Mouse (Mus musculus) MEL (cell line): Measurements from ENCODE around the gene Acot4. TPM values are rescaled to one million over a fixed set of nuclear protein-coding genes. Genes with fewer than 3 reads are reported as not detected.
"Not testable (repeated sequence)": the region's sequence is repeated elsewhere in the genome, so short reads cannot be mapped to it uniquely, and the experiment has no call there.

Experiments used
- DNase-seq: peaks from one replicate; pipeline ENCODE4 v3.0.0; 2011; ENCODE audit warnings: low read depth, low spot score
- H3K27ac ChIP-seq: 2 replicates; pipeline ENCODE4 v1.5.1; 2012; ENCODE audit warnings: low read depth, mild to moderate bottlenecking, control low read depth, low read length, moderate library complexity; ENCODE audit not compliant: control insufficient read depth
- H3K27me3 ChIP-seq, 2 experiments: fragments of 150-350 bp in 1 of 2; sonication (generic) in 1 of 2; 2 replicates each; pipeline ENCODE4 v1.6.1; 2012; ENCODE audit warnings: low read length in 2 of 2, mild to moderate bottlenecking in 2 of 2, improper control_type of control experiment in 1 of 2, moderate library complexity in 1 of 2; ENCODE audit not compliant: insufficient read depth in 2 of 2, control insufficient read depth in 1 of 2
- H3K36me3 ChIP-seq, 2 experiments: 2 replicates each; pipeline ENCODE4 v1.6.1; 2012 to 2014; ENCODE audit warnings: low read length in 2 of 2, improper control_type of control experiment in 1 of 2, inconsistent platforms in 1 of 2, mild to moderate bottlenecking in 1 of 2; ENCODE audit not compliant: insufficient read depth in 2 of 2, control insufficient read depth in 1 of 2
- H3K4me1 ChIP-seq, 2 experiments: fragments of 150-350 bp in 1 of 2; sonication (generic) in 1 of 2; 2 replicates each; pipeline ENCODE4 v1.6.1; 2012; ENCODE audit warnings: low read length in 2 of 2, improper control_type of control experiment in 1 of 2, mild to moderate bottlenecking in 1 of 2; ENCODE audit not compliant: insufficient read depth in 2 of 2, control insufficient read depth in 1 of 2
- H3K4me3 ChIP-seq, 2 experiments: fragments of 150-350 bp in 1 of 2; sonication (generic) in 1 of 2; 2 replicates each; pipeline ENCODE4 v1.5.1; 2012; ENCODE audit warnings: low read depth in 2 of 2, low read length in 2 of 2, mild to moderate bottlenecking in 2 of 2, moderate library complexity in 2 of 2, control low read depth in 1 of 2, improper control_type of control experiment in 1 of 2; ENCODE audit not compliant: control insufficient read depth in 1 of 2, insufficient read depth in 1 of 2
- H3K79me2 ChIP-seq: 2 replicates; pipeline ENCODE4 v1.6.1; 2012; ENCODE audit warnings: mild to moderate bottlenecking, low read length, moderate library complexity; ENCODE audit not compliant: control insufficient read depth, poor library complexity, insufficient read depth
- H3K9ac ChIP-seq: 2 replicates; pipeline ENCODE4 v1.6.1; 2012; ENCODE audit warnings: low read depth, mild to moderate bottlenecking, control low read depth, low read length, moderate library complexity; ENCODE audit not compliant: control insufficient read depth, poor library complexity, severe bottlenecking
- H3K9me3 ChIP-seq: fragments of 150-350 bp; sonication (generic); replicated peaks from 2 replicates; pipeline ENCODE4 v1.6.1; 2012; ENCODE audit warnings: mild to moderate bottlenecking, low read length, improper control_type of control experiment, moderate library complexity; ENCODE audit not compliant: insufficient read depth
- CHD2 ChIP-seq: IDR thresholded peaks from 2 replicates; pipeline ENCODE4 v1.6.1; 2011; ENCODE audit warnings: low read length, improper control_type of control experiment
- E2F4 ChIP-seq: IDR thresholded peaks from 2 replicates; pipeline ENCODE4 v1.6.1; 2011; ENCODE audit warnings: low read depth, low read length, improper control_type of control experiment, borderline replicate concordance
- EP300 ChIP-seq, 2 experiments: IDR thresholded peaks; 2 replicates each; pipeline ENCODE4 v1.6.1; 2011; ENCODE audit warnings: improper control_type of control experiment in 2 of 2, low read length in 2 of 2, low read depth in 1 of 2, mild to moderate bottlenecking in 1 of 2
- GATA1 ChIP-seq: IDR thresholded peaks from 2 replicates; pipeline ENCODE4 v1.6.1; 2011; ENCODE audit warnings: low read depth, low read length, improper control_type of control experiment
- JUND ChIP-seq: IDR thresholded peaks from 2 replicates; pipeline ENCODE4 v1.6.1; 2011; ENCODE audit warnings: low read depth, mild to moderate bottlenecking, improper control_type of control experiment, low read length
- KAT2A ChIP-seq: conservative IDR thresholded peaks from 2 replicates; pipeline ENCODE4 v1.6.1; 2012; ENCODE audit warnings: low read depth, low read length, improper control_type of control experiment, inconsistent platforms
- MAFK ChIP-seq: IDR thresholded peaks from 2 replicates; pipeline ENCODE4 v1.6.1; 2011; ENCODE audit warnings: low read depth, mild to moderate bottlenecking, low read length, improper control_type of control experiment, borderline replicate concordance
- POLR2A ChIP-seq, 2 experiments: IDR thresholded peaks; 2 replicates each; pipeline ENCODE4 v1.6.1; 2011 to 2012; ENCODE audit warnings: low read length in 2 of 2, mild to moderate bottlenecking in 2 of 2, control low read depth in 1 of 2, improper control_type of control experiment in 1 of 2, low read depth in 1 of 2, moderate library complexity in 1 of 2; ENCODE audit not compliant: control insufficient read depth in 1 of 2, insufficient read depth in 1 of 2, poor library complexity in 1 of 2
- TCF12 ChIP-seq: IDR thresholded peaks from 2 replicates; pipeline ENCODE4 v1.6.1; 2014; ENCODE audit warnings: low read depth, mild to moderate bottlenecking, inconsistent platforms, low read length, improper control_type of control experiment, moderate library complexity
- UBTF ChIP-seq: IDR thresholded peaks from 2 replicates; pipeline ENCODE4 v1.6.1; 2012; ENCODE audit warnings: low read depth, mild to moderate bottlenecking, inconsistent platforms, low read length, improper control_type of control experiment, moderate library complexity, borderline replicate concordance; ENCODE audit not compliant: insufficient read depth
- ZC3H11A ChIP-seq: IDR thresholded peaks from 2 replicates; pipeline ENCODE4 v1.6.1; 2012; ENCODE audit warnings: low read depth, mild to moderate bottlenecking, inconsistent platforms, low read length, improper control_type of control experiment
- polyA plus RNA-seq, 2 experiments: library from polyadenylated mRNA; stranded (reverse) in 1 of 2; unstranded in 1 of 2; fragments of >175 nt in 1 of 2; fragments of >200 nt in 1 of 2; gene quantifications; 2 replicates each; pipeline versions ENCODE4 v1.2.1 to v1.2.4; 2012; ENCODE audit warnings: low replicate concordance in 2 of 2, low read depth in 1 of 2; ENCODE audit not compliant: insufficient read length in 2 of 2, insufficient read depth in 1 of 2, missing spikeins in 1 of 2
- total RNA-seq: library from RNA; depleted of rRNA; stranded (reverse); fragments of 300-350 nt; gene quantifications from 2 replicates; pipeline ENCODE4 v1.2.3, GENCODE M21; 2012

Gene Acot4
- total and polyA plus RNA-seq, 3 experiments, result 0.08 TPM; not detected in 1

GRCm38 (mm10) chr12:84069582-84069981 lies 31.4 kb downstream of the Acot4 start:
- not testable (repeated sequence) for H3K27me3 ChIP-seq, H3K36me3 ChIP-seq
- TF ChIP-seq POLR2A (IDR thresholded peaks at IDR 0.05; ENCODE audit: control insufficient read depth in 1 of 2, insufficient read depth in 1 of 2, low read depth in 1 of 2, low read length in 2 of 2, poor library complexity in 1 of 2), result 0 out of 4 replicates have a peak, but pooled peaks of 1 of the 2 experiments have one; percentile 23
- TF ChIP-seq, all 39 proteins: peak for 1; not testable (repeated sequence) for 38
- not testable (repeated sequence) for DNase-seq, H3K79me2 ChIP-seq, H3K9ac ChIP-seq, H3K4me1 ChIP-seq, H3K27ac ChIP-seq, H3K4me3 ChIP-seq, H3K9me3 ChIP-seq

GRCm38 (mm10) chr12:84071696-84072095 lies 33.5 kb downstream of the Acot4 start:
- Histone ChIP-seq H3K27ac (no peak overlapping the region), H3K36me3 (no peaks in the 10 kb centered on the region), H3K9me3 (no peaks in the 10 kb centered on the region), H3K9ac (no peak overlapping the region), H3K27me3 (peaks cover 1 to 2% of the 10 kb centered on the region in 2 experiments; a peak in 2 of 4 replicates), H3K79me2 (no peaks in the 10 kb centered on the region), H3K4me1 (no peaks in the 10 kb centered on the region), H3K4me3 (no peak overlapping the region)
- TF ChIP-seq ZC3H11A (no peak), KAT2A (no peak), JUND (no peak)
- no peak for DNase-seq

GRCm38 (mm10) chr12:84077371-84077990 lies 39.3 kb downstream of the Acot4 start:
- peaks cover 1 to 3% of the 10 kb centered on the region in 2 experiments for H3K27me3 ChIP-seq
- no peak overlapping the region for H3K9ac ChIP-seq
- TF ChIP-seq POLR2A (IDR thresholded peaks at IDR 0.05; ENCODE audit: control insufficient read depth in 1 of 2, insufficient read depth in 1 of 2, low read depth in 1 of 2, low read length in 2 of 2, poor library complexity in 1 of 2), result no peak
- TF ChIP-seq E2F4, result no peak
- TF ChIP-seq GATA1, result peak; percentile 41
- TF ChIP-seq MAFK, result no peak
- TF ChIP-seq EP300 (IDR thresholded peaks at IDR 0.05; ENCODE audit: low read depth in 1 of 2, low read length in 2 of 2), result peak in 1 of 2 experiments; percentile 43; a peak in 1 of 4 replicates
- peak; percentile 45; the same call in 1 of the 2 replicates for TF ChIP-seq TCF12
- no peak for TF ChIP-seq CHD2
- no peak for TF ChIP-seq UBTF
- DNase-seq, result peak; percentile 14
- H3K36me3 ChIP-seq, result no peaks in the 10 kb centered on the region
- H3K27ac ChIP-seq, result no peak overlapping the region
- H3K9me3 ChIP-seq, result no peaks in the 10 kb centered on the region
- H3K4me3 ChIP-seq, result no peak overlapping the region
- no peaks in the 10 kb centered on the region for H3K79me2 ChIP-seq
- no peaks in the 10 kb centered on the region for H3K4me1 ChIP-seq
